Mouse (Mus musculus): ENCODE results near the gene Olfr328.
"Not testable (repeated sequence)": the region's sequence is repeated elsewhere in the genome, so short reads cannot be mapped to it uniquely, and the experiment has no call there.

Olfr328 gene

DNA sequence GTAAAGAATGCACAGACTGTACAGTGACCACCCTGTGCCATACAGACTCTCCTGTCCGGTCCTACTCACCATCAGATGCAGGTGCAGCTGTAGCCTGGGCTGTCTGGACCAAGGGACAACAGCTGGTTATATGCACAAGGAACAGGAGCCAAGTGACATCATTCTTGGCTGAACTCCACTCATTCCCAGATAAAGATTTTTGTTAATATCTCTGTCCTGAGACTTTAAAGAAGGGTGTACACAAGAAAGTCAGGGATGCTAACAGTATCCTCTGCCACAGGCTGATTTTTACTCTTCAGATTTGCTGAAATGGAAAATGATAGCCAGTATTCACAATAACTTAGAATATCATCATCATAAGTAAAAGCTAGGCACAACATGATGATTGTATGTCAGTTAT, at the start of gene Olfr328:
Olfr328 (minus strand) TSS at position 101 of the 400 bp plus-strand sequence.
- ATAC-seq (ENCODE audit: low TSS enrichment), result no peak

- no peak for ATAC-seq (ENCODE audit: low TSS enrichment)
Measured at GRCm38 (mm10) chr11:58605228-58605627, 49.8 kb upstream of the Olfr328 start.

- ATAC-seq (ENCODE audit: low TSS enrichment), result no peak
Measured at GRCm38 (mm10) chr11:58604688-58605087, 49.3 kb upstream of the Olfr328 start.

GRCm38 (mm10) chr11:58602800-58603560, 47.5 kb upstream of the Olfr328 start:
- no peak for ATAC-seq (ENCODE audit: low TSS enrichment)

- ATAC-seq (ENCODE audit: low TSS enrichment), result no peak
Measured at GRCm38 (mm10) chr11:58602062-58602461, 46.6 kb upstream of the Olfr328 start.

DNA sequence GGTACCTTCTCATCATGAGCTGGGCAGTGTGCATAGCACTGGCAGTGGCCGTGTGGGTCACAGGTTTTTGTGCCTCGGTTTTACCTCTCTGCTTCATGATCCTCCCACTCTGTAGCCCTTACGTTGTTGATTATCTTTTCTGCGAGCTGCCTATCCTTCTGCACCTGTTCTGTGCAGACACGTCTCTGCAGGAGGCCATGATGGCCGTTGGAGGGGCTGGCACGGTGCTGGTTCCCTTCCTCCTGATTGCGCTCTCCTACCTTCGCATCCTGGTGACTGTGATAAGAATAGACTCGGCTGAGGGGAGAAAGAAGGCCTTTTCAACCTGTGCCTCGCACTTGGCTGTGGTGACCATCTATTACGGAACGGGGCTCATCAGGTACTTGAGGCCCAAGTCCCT, 42.4 kb upstream of the Olfr328 start:
- ATAC-seq (ENCODE audit: low TSS enrichment), result no peak

DNA sequence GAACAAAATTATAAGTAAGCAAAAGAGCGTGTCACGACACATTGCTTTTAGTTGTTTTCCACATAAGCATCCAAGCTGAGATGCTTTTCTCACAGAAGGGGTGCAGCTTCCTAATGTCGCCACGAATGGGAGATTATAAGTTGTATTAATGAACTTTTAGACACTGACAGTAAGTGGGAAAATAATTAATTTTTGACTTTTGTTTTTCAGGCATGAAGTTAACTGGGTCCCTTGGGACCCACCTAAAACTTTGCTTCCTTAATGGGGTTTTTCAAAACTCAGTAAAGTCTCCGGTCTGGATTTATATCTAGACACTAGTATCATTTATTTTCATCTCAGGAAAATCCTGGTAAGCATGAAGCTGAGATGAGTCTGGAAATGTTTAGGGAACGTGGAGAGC, 39.4 kb upstream of the Olfr328 start, which contains the start of gene Olfr324:
Olfr324 (plus strand) TSS at position 301 of the 400 bp plus-strand sequence.
- no peak for ATAC-seq (ENCODE audit: low TSS enrichment)

DNA sequence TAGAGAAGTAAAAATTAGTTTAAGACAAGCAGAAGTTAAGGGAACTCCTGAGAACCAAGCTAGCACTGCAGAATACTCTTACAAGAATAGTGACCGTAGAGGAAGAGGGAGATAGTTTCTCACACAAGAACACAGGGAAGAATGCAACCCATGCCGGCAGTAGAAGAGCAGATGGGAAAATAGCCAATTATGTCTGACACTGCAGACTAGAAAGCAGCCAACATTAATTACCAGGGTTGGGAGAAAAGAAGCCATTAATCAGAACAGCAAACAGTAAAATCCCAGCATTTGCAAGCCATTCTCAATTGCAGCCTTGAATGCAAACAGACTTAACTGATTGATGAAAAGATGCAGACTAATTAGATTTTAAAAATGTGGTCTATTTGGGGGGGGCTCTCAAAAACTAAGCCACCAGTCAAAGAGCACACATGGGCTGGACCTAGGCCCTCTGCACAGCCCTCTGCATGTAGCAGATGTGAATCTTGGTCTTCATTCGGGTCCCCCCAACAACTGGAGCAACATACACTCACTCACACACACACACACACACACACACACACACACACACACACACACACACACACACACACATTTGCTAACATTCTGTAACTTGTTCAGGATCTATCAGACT, 33.3 kb upstream of the Olfr328 start:
- ATAC-seq (ENCODE audit: low TSS enrichment), result no peak

DNA sequence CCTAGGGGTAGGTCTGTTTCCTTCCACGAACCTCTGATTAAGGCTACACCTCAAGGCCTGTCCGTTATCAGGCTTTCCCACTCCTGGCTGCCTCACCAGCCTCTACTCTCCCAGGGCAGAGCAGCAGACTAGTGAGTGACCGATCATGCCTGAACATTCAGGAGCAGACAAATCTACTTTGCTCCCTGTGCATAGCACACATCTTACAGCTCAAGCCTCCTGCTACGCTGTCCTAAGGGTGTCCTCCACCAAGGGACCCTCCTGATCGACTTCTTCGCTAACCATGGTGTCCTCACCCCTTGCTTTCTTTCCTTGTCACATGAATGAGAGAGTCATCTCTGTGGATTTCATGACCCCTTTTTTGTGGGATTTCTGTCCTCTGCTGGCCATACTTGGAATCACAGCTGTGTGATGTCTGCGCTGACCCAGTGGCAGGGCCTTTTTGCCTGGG, 32.5 kb upstream of the Olfr328 start:
- no peak for ATAC-seq (ENCODE audit: low TSS enrichment)

- no peak for ATAC-seq (ENCODE audit: low TSS enrichment)
Measured at GRCm38 (mm10) chr11:58578636-58579035, 23.2 kb upstream of the Olfr328 start.

DNA sequence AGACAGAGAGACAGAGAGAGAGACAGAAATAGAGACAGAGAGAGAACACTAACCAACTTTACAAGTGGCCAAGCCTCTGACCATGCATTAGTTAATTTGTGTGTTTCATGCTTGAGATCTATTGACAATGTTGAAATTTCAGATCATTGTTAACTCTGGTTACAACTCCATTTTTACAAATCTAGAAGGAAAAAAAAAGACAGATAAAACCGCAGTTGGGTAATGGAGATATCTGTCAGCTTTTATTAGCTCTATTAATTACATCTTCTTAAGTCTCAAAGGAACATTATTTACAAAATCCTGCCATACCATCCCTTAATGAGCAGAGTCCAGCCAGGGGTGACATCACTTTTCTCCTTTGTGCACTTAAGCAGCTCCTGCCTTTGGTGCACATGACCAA, 22.0 kb upstream of the Olfr328 start, which contains the start of gene Olfr325:
Olfr325 (plus strand) TSS at position 301 of the 400 bp plus-strand sequence.
- no peak for ATAC-seq (ENCODE audit: low TSS enrichment)

- no peak for ATAC-seq (ENCODE audit: low TSS enrichment)
Measured at GRCm38 (mm10) chr11:58570405-58570804, 15.0 kb upstream of the Olfr328 start, which contains the start of gene Olfr224. Gene Olfr224, minus strand, starts transcription at chr11:58570553.

- ATAC-seq (ENCODE audit: low TSS enrichment), result no peak
Measured at GRCm38 (mm10) chr11:58546322-58546721, 9.1 kb downstream of the Olfr328 start, which contains the start of gene Olfr329-ps. Gene Olfr329-ps, minus strand, starts transcription at chr11:58546422.

- not testable (repeated sequence) for ATAC-seq (ENCODE audit: low TSS enrichment)
Measured at GRCm38 (mm10) chr11:58534736-58535135, 20.7 kb downstream of the Olfr328 start, which contains the start of gene Olfr330. Gene Olfr330, minus strand, starts transcription at chr11:58534836.

- not testable (repeated sequence) for ATAC-seq (ENCODE audit: low TSS enrichment)
Measured at GRCm38 (mm10) chr11:58519756-58520155, 35.7 kb downstream of the Olfr328 start.

GRCm38 (mm10) chr11:58518916-58519315, 36.5 kb downstream of the Olfr328 start:
- not testable (repeated sequence) for ATAC-seq (ENCODE audit: low TSS enrichment)

DNA sequence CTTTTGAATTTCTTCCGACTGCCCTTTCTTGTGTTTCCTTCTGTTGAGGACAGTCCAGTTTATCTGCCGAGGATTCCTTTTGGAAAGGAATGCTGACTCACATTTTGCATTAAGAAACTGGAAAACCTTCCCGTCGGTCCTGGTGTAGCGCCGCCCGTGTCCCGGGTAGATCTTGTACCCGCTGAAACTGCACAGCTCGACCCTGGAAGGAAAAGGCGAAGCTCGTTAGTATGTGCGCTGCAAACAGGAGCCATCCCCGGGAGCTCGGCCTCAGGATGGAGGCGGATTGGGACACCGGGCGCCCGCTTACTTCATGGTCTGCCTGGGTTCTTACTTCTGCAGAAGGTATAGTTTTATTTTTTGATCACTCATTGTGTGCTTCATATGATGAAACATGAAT, 46.4 kb downstream of the Olfr328 start:
- not testable (repeated sequence) for ATAC-seq (ENCODE audit: low TSS enrichment)

GRCm38 (mm10) chr11:58502472-58502871, 53.0 kb downstream of the Olfr328 start, which contains the start of gene Olfr331:
Gene Olfr331, minus strand, starts transcription at chr11:58502572.
- ATAC-seq (ENCODE audit: low TSS enrichment), result not testable (repeated sequence)
